Mouse (Mus musculus): ENCODE measurements around the gene Prrc2a.

Gene Prrc2a

GRCm38 (mm10) chr17:35164568-35165450 lies at the start of gene Prrc2a:
Gene Prrc2a (minus strand): TSS chr17:35164897.
- peak; percentile 99 for DNase-seq

- no peak for DNase-seq
These were observed 48.4 kb upstream of the Prrc2a start for GRCm38 (mm10) chr17:35213071-35213470.

- DNase-seq, result no peak
These were observed 45.9 kb upstream of the Prrc2a start for GRCm38 (mm10) chr17:35210593-35210992.

- no peak for DNase-seq
These were observed 45.3 kb upstream of the Prrc2a start for GRCm38 (mm10) chr17:35209785-35210535.

- no peak for DNase-seq
These were observed 40.7 kb upstream of the Prrc2a start for GRCm38 (mm10) chr17:35205380-35205769.

- DNase-seq, result no peak
These were observed 40.0 kb upstream of the Prrc2a start, which contains the start of gene Lta for GRCm38 (mm10) chr17:35204494-35205379. Gene Lta (minus strand): TSS chr17:35205351.

GRCm38 (mm10) chr17:35202442-35202841 lies 37.7 kb upstream of the Prrc2a start:
- DNase-seq, result no peak

GRCm38 (mm10) chr17:35201787-35202186 lies 37.1 kb upstream of the Prrc2a start, which contains the start of gene Tnf:
Gene Tnf (minus strand): TSS chr17:35202007.
- DNase-seq, result no peak

GRCm38 (mm10) chr17:35201128-35201527 lies 36.4 kb upstream of the Prrc2a start:
- DNase-seq, result no peak

GRCm38 (mm10) chr17:35200398-35200797 lies 35.7 kb upstream of the Prrc2a start:
- DNase-seq, result no peak

- no peak for DNase-seq
These were observed 34.2 kb upstream of the Prrc2a start for GRCm38 (mm10) chr17:35198946-35199345.

GRCm38 (mm10) chr17:35198029-35198428 lies 33.3 kb upstream of the Prrc2a start:
- DNase-seq, result no peak

- DNase-seq, result no peak
These were observed 32.4 kb upstream of the Prrc2a start for GRCm38 (mm10) chr17:35197126-35197525.

GRCm38 (mm10) chr17:35196321-35196641 lies 31.6 kb upstream of the Prrc2a start:
- DNase-seq, result no peak

- peak; percentile 69 to 83 for DNase-seq
These were observed 31.1 kb upstream of the Prrc2a start for GRCm38 (mm10) chr17:35195631-35196320.

GRCm38 (mm10) chr17:35194844-35195630 lies 30.3 kb upstream of the Prrc2a start:
- DNase-seq, result no peak

GRCm38 (mm10) chr17:35193881-35194843 lies 29.5 kb upstream of the Prrc2a start, which contains the start of gene Ltb:
Gene Ltb (plus strand): TSS chr17:35194439.
- no peak for DNase-seq

GRCm38 (mm10) chr17:35192924-35193323 lies 28.2 kb upstream of the Prrc2a start:
- no peak for DNase-seq

GRCm38 (mm10) chr17:35191723-35192122 lies 27.0 kb upstream of the Prrc2a start:
- no peak for DNase-seq

GRCm38 (mm10) chr17:35190096-35190495 lies 25.4 kb upstream of the Prrc2a start:
- no peak for DNase-seq
